Mouse (Mus musculus) heart, adult 2 months (tissue): Measurements from ENCODE around the gene Dap. TPM values are rescaled to one million over a fixed set of nuclear protein-coding genes. Genes with fewer than 3 reads are reported as not detected.

Experiments used
- DNase-seq, 2 experiments: peaks; one replicate each; pipeline ENCODE4 v3.0.0; 2021
- H3K27ac ChIP-seq: fragments of 200-600 bp; 2 replicates; pipeline ENCODE4 v1.8.1; 2022
- H3K27me3 ChIP-seq: fragments of 200-500 bp; 2 replicates; pipeline ENCODE4 v1.6.1; 2012; ENCODE audit warnings: mild to moderate bottlenecking, low read length, inconsistent platforms, mixed read lengths; ENCODE audit not compliant: control insufficient read depth, insufficient read depth
- H3K36me3 ChIP-seq: fragments of 200-500 bp; 2 replicates; pipeline ENCODE4 v1.6.1; 2012; ENCODE audit warnings: low read length, inconsistent platforms; ENCODE audit not compliant: control insufficient read depth, insufficient read depth
- H3K4me1 ChIP-seq: fragments of 200-500 bp; 2 replicates; pipeline ENCODE4 v1.6.1; 2011; ENCODE audit warnings: low read length; ENCODE audit not compliant: control insufficient read depth, insufficient read depth
- H3K4me3 ChIP-seq: fragments of 200-600 bp; 2 replicates; pipeline ENCODE4 v1.8.1; 2022
- H3K79me2 ChIP-seq: fragments of 200-500 bp; replicated peaks from 2 replicates; pipeline ENCODE4 v1.6.1; 2012; ENCODE audit warnings: mild to moderate bottlenecking, inconsistent platforms, low read length, moderate library complexity, mixed read lengths; ENCODE audit not compliant: control insufficient read depth, insufficient read depth
- H3K9ac ChIP-seq: fragments of 200-500 bp; 2 replicates; pipeline ENCODE4 v1.6.1; 2012; ENCODE audit warnings: low read depth, mild to moderate bottlenecking, control low read depth, inconsistent platforms, low read length, mixed read lengths
- CTCF ChIP-seq: fragments of 200-600 bp; IDR thresholded peaks from 2 replicates; pipeline ENCODE4 v1.8.1; 2022; ENCODE audit warnings: antibody characterized with exemption, mild to moderate bottlenecking, moderate library complexity
- EP300 ChIP-seq: fragments of 200-500 bp; IDR thresholded peaks from 2 replicates; pipeline ENCODE4 v1.6.1; 2011; ENCODE audit warnings: low read depth, low read length, control low read depth; ENCODE audit not compliant: insufficient read depth
- POLR2A ChIP-seq: fragments of 200-500 bp; IDR thresholded peaks from 2 replicates; pipeline ENCODE4 v1.6.1; 2011; ENCODE audit warnings: mild to moderate bottlenecking, low read depth, low read length, control low read depth; ENCODE audit not compliant: insufficient read depth
- WGBS: fragments of 180-500 bp; shearing (Covaris S2); methylation state at CpG from one replicate; pipeline ENCODE4 v1.1.7; 2018; 5-methylcytosine and 5-hydroxymethylcytosine counted together
- intact Hi-C: fragments of 180-260 bp; cut with DNase I; formaldehyde crosslinking; loops from one replicate; pipeline ENCODE4 v1.15.1; 2025
- polyA plus RNA-seq: library from polyadenylated mRNA; depleted of rRNA; stranded (reverse); fragments of >200 nt; gene quantifications from 2 replicates; pipeline ENCODE4 v1.2.3, GENCODE M21; 2012
- total RNA-seq, 2 experiments: library from RNA; stranded (reverse); gene quantifications; 2 replicates each; pipeline ENCODE4 v1.2.3; 2021

Dap gene
- total and polyA plus RNA-seq, 3 experiments = 17.7 to 27.0 (median 18.8) TPM

GRCm38 (mm10) chr15:31258693-31259439 lies 34.8 kb downstream of the Dap start:
- intact Hi-C loops = loop anchor here (5.0 kb wide), 1 partner anchor 67 kb away; no protein-coding TSS in a partner anchor
- WGBS = 79% methylated on average over 18 of the region's 18 CpGs
- TF ChIP-seq POLR2A (no peak), EP300 (no peak), CTCF (peak; percentile 57)

GRCm38 (mm10) chr15:31261094-31261493 lies 37.0 kb downstream of the Dap start:
- WGBS = 77% methylated on average over 10 of the region's 10 CpGs
- Histone ChIP-seq H3K36me3 (no peaks in the 10 kb centered on the region), H3K4me3 (no peak overlapping the region), H3K27me3 (no peaks in the 10 kb centered on the region), H3K27ac (no peak overlapping the region), H3K4me1 (no peaks in the 10 kb centered on the region; the same call in 1 of the 2 replicates), H3K9ac (no peak overlapping the region), H3K79me2 (no peaks in the 10 kb centered on the region)
- no peak for TF ChIP-seq CTCF
- intact Hi-C loops = loop anchor here (10.0 kb wide), 2 partner anchors 106 to 836 kb away; no protein-coding TSS in a partner anchor
- DNase-seq = no peak

More at GRCm38 (mm10) chr15:31258693-31259439, 34.8 kb downstream of the Dap start:
- Histone ChIP-seq H3K36me3 (no peaks in the 10 kb centered on the region), H3K4me1 (peaks cover 2% of the 10 kb centered on the region; the same call in 1 of the 2 replicates), H3K4me3 (no peak overlapping the region), H3K27me3 (no peaks in the 10 kb centered on the region), H3K79me2 (no peaks in the 10 kb centered on the region), H3K9ac (no peak overlapping the region), H3K27ac (no peak overlapping the region)
- no peak for DNase-seq

GRCm38 (mm10) chr15:31262361-31262760 lies 38.2 kb downstream of the Dap start:
- no peaks in the 10 kb centered on the region for H3K79me2 ChIP-seq
- no peak overlapping the region for H3K4me3 ChIP-seq
- intact Hi-C loops = loop anchor here (10.0 kb wide), 2 partner anchors 108 to 838 kb away; no protein-coding TSS in a partner anchor
- no peak for DNase-seq
- H3K4me1 ChIP-seq = no peaks in the 10 kb centered on the region; the same call in 1 of the 2 replicates
- H3K9ac ChIP-seq = no peak overlapping the region
- no peaks in the 10 kb centered on the region for H3K27me3 ChIP-seq
- H3K36me3 ChIP-seq = no peaks in the 10 kb centered on the region
- TF ChIP-seq EP300 = no peak
- 66% methylated on average over 9 of the region's 9 CpGs for WGBS
- no peak overlapping the region for H3K27ac ChIP-seq

- Histone ChIP-seq H3K9ac (no peak overlapping the region), H3K27ac (no peak overlapping the region), H3K36me3 (no peaks in the 10 kb centered on the region), H3K4me3 (no peak overlapping the region), H3K4me1 (no peaks in the 10 kb centered on the region), H3K79me2 (no peaks in the 10 kb centered on the region), H3K27me3 (no peaks in the 10 kb centered on the region)
- DNase-seq = peak; percentile 69 to 82
- 39% methylated on average over 6 of the region's 6 CpGs for WGBS
- intact Hi-C loops = loop anchor here (1.0 to 10.0 kb wide), 4 partner anchors 110 to 1238 kb away; no protein-coding TSS in a partner anchor
- TF ChIP-seq EP300 = peak; percentile 82
- TF ChIP-seq POLR2A = no peak
- peak; percentile 93 for TF ChIP-seq CTCF
These were observed 40.7 kb downstream of the Dap start for GRCm38 (mm10) chr15:31264827-31265226.

- DNase-seq = no peak
- Histone ChIP-seq H3K27ac (no peak overlapping the region), H3K4me1 (no peaks in the 10 kb centered on the region), H3K9ac (no peak overlapping the region), H3K4me3 (no peak overlapping the region), H3K79me2 (no peaks in the 10 kb centered on the region), H3K27me3 (no peaks in the 10 kb centered on the region), H3K36me3 (no peaks in the 10 kb centered on the region)
- intact Hi-C loops = loop anchor here (1.0 to 10.0 kb wide), 4 partner anchors 111 to 1238 kb away; no protein-coding TSS in a partner anchor
- TF ChIP-seq CTCF (no peak), POLR2A (no peak), EP300 (no peak)
- WGBS = 91% methylated on average over 8 of the region's 8 CpGs
These were observed 41.3 kb downstream of the Dap start for GRCm38 (mm10) chr15:31265404-31265803.

- no peak for TF ChIP-seq CTCF
- WGBS = 90% methylated on average over 12 of the region's 12 CpGs
- intact Hi-C loops = loop anchor here (1.0 to 10.0 kb wide), 4 partner anchors 111 to 1239 kb away; no protein-coding TSS in a partner anchor
- Histone ChIP-seq H3K27ac (no peak overlapping the region), H3K27me3 (no peaks in the 10 kb centered on the region), H3K4me1 (no peaks in the 10 kb centered on the region), H3K36me3 (no peaks in the 10 kb centered on the region), H3K79me2 (no peaks in the 10 kb centered on the region), H3K4me3 (no peak overlapping the region), H3K9ac (no peak overlapping the region)
- no peak for DNase-seq
These were observed 41.7 kb downstream of the Dap start for GRCm38 (mm10) chr15:31265845-31266244.
